Mouse (Mus musculus) heart, embryonic 14.5 days (tissue): ENCODE measurements around the gene Vmn2r82. TPM values are rescaled to one million over a fixed set of nuclear protein-coding genes. Genes with fewer than 3 reads are reported as not detected.

Source experiments
- polyA plus RNA-seq: library from polyadenylated mRNA; unstranded; fragments of >200 nt; fragmentation: Nextera tagmentation; extraction: Ambion mirVana; gene quantifications from 2 replicates; pipeline ENCODE4 v1.2.1, GENCODE M21; 2014

Vmn2r82 gene
- polyA plus RNA-seq, 1 experiment from 2014 or later = not detected

Other genes starting within 250 kb of the Vmn2r82 start
- gene Vmn2r80, start 207.8 kb upstream of the Vmn2r82 start, polyA plus RNA-seq = not detected in 2 replicates
- gene Vmn2r81, start 108.8 kb upstream of the Vmn2r82 start, polyA plus RNA-seq = not detected in 2 replicates
- not detected in 2 replicates for gene Vmn2r83, start 112.2 kb downstream of the Vmn2r82 start, polyA plus RNA-seq
- 10.3 TPM in 2 replicates for gene Plpp2, start 177.3 kb downstream of the Vmn2r82 start, polyA plus RNA-seq
- gene Mier2, start 198.7 kb downstream of the Vmn2r82 start, polyA plus RNA-seq = 22.1 and 30.6 TPM in 2 replicates
- not detected in 2 replicates for gene Theg, start 230.8 kb downstream of the Vmn2r82 start, polyA plus RNA-seq